Mouse (Mus musculus): ENCODE measurements around the gene Keap1.
A peak's percentile ranks its signal among the peaks of the same experiment; 100 is the strongest.
"Not testable (repeated sequence)": the region's sequence is repeated elsewhere in the genome, so short reads cannot be mapped to it uniquely, and the experiment has no call there.

The Keap1 gene

GRCm38 (mm10) chr9:21238733-21239464, at the start of gene Keap1:
Gene Keap1 (minus strand): TSS chr9:21239361.
- no peak for DNase-seq (ENCODE audit: extremely low spot score, low read depth, low spot score)

GRCm38 (mm10) chr9:21288404-21289336, 49.5 kb upstream of the Keap1 start:
- DNase-seq (ENCODE audit: extremely low spot score, low read depth, low spot score) = no peak

GRCm38 (mm10) chr9:21287571-21288402, 48.6 kb upstream of the Keap1 start, which contains the start of gene Kri1:
Gene Kri1 (minus strand): TSS chr9:21287969.
- peak; percentile 86 for DNase-seq (ENCODE audit: extremely low spot score, low read depth, low spot score)

GRCm38 (mm10) chr9:21286753-21287152, 47.6 kb upstream of the Keap1 start:
- DNase-seq (ENCODE audit: extremely low spot score, low read depth, low spot score) = no peak

GRCm38 (mm10) chr9:21283994-21284393, 44.8 kb upstream of the Keap1 start:
- no peak for DNase-seq (ENCODE audit: extremely low spot score, low read depth, low spot score)

- DNase-seq (ENCODE audit: extremely low spot score, low read depth, low spot score) = no peak
These were observed 44.4 kb upstream of the Keap1 start for GRCm38 (mm10) chr9:21283591-21283990.

GRCm38 (mm10) chr9:21277776-21278175, 38.6 kb upstream of the Keap1 start:
- no peak for DNase-seq (ENCODE audit: extremely low spot score, low read depth, low spot score)

GRCm38 (mm10) chr9:21276307-21276706, 37.1 kb upstream of the Keap1 start:
- no peak for DNase-seq (ENCODE audit: extremely low spot score, low read depth, low spot score)

- DNase-seq (ENCODE audit: extremely low spot score, low read depth, low spot score) = no peak
These were observed 36.6 kb upstream of the Keap1 start for GRCm38 (mm10) chr9:21275727-21276126.

- DNase-seq (ENCODE audit: extremely low spot score, low read depth, low spot score) = no peak
These were observed 36.0 kb upstream of the Keap1 start for GRCm38 (mm10) chr9:21275013-21275710.

GRCm38 (mm10) chr9:21274336-21274735, 35.2 kb upstream of the Keap1 start:
- no peak for DNase-seq (ENCODE audit: extremely low spot score, low read depth, low spot score)

- DNase-seq (ENCODE audit: extremely low spot score, low read depth, low spot score) = no peak
These were observed 34.5 kb upstream of the Keap1 start for GRCm38 (mm10) chr9:21273520-21274228.

GRCm38 (mm10) chr9:21273094-21273493, 33.9 kb upstream of the Keap1 start:
- no peak for DNase-seq (ENCODE audit: extremely low spot score, low read depth, low spot score)

- DNase-seq (ENCODE audit: extremely low spot score, low read depth, low spot score) = no peak
These were observed 33.2 kb upstream of the Keap1 start for GRCm38 (mm10) chr9:21272391-21272790.

- DNase-seq (ENCODE audit: extremely low spot score, low read depth, low spot score) = not testable (repeated sequence)
These were observed 30.4 kb upstream of the Keap1 start for GRCm38 (mm10) chr9:21269590-21269989.

- no peak for DNase-seq (ENCODE audit: extremely low spot score, low read depth, low spot score)
These were observed 29.1 kb upstream of the Keap1 start for GRCm38 (mm10) chr9:21268305-21268704.

- no peak for DNase-seq (ENCODE audit: extremely low spot score, low read depth, low spot score)
These were observed 27.7 kb upstream of the Keap1 start for GRCm38 (mm10) chr9:21266889-21267288.

GRCm38 (mm10) chr9:21265611-21266010, 26.4 kb upstream of the Keap1 start:
- no peak for DNase-seq (ENCODE audit: extremely low spot score, low read depth, low spot score)

- peak; percentile 96 for DNase-seq (ENCODE audit: extremely low spot score, low read depth, low spot score)
These were observed 25.9 kb upstream of the Keap1 start, which contains the start of gene Atg4d for GRCm38 (mm10) chr9:21265000-21265561. Gene Atg4d (plus strand): TSS chr9:21265293.

All from hindlimb bud, embryonic 11.5 days (tissue).